Mouse (Mus musculus) stomach, embryonic 15.5 days (tissue): Measurements from ENCODE around the gene 6330409D20Rik. TPM values are rescaled to one million over a fixed set of nuclear protein-coding genes. Genes with fewer than 3 reads are reported as not detected.

Experiments used
- ATAC-seq: fragments of 200-750 bp; cut with Nextera tagmentation; 2 replicates; pipeline ENCODE4 v1.8.0; 2017; ENCODE audit warnings: low read depth, moderate number of reproducible peaks, moderate TSS enrichment; ENCODE audit not compliant: insufficient read depth, low FRiP score
- H3K27ac ChIP-seq: fragments of 300-500 bp; sonication (generic); 2 replicates; pipeline ENCODE4 v1.5.1; 2015; ENCODE audit warnings: mild to moderate bottlenecking, inconsistent platforms
- H3K27me3 ChIP-seq: fragments of 300-500 bp; sonication (generic); replicated peaks from 2 replicates; pipeline ENCODE4 v1.6.1; 2015; ENCODE audit warnings: inconsistent platforms
- H3K36me3 ChIP-seq: fragments of 300-500 bp; sonication (generic); 2 replicates; pipeline ENCODE4 v1.6.1; 2015; ENCODE audit warnings: inconsistent platforms
- H3K4me1 ChIP-seq: fragments of 300-500 bp; sonication (generic); 2 replicates; pipeline ENCODE4 v1.6.1; 2015; ENCODE audit warnings: inconsistent platforms
- H3K4me2 ChIP-seq: fragments of 300-500 bp; sonication (generic); 2 replicates; pipeline ENCODE4 v1.6.1; 2015; ENCODE audit warnings: mild to moderate bottlenecking, inconsistent platforms
- H3K4me3 ChIP-seq: fragments of 300-500 bp; sonication (generic); replicated peaks from 2 replicates; pipeline ENCODE4 v1.5.1; 2015; ENCODE audit warnings: inconsistent platforms
- H3K9ac ChIP-seq: fragments of 300-500 bp; sonication (generic); 2 replicates; pipeline ENCODE4 v1.6.1; 2015; ENCODE audit warnings: inconsistent platforms
- H3K9me3 ChIP-seq: fragments of 300-500 bp; sonication (generic); 2 replicates; pipeline ENCODE4 v1.6.1; 2016; ENCODE audit warnings: inconsistent platforms
- WGBS: fragments of 180-500 bp; shearing (Covaris S2); methylation state at CpG from one replicate; pipeline ENCODE4 v1.1.7; 2015; 5-methylcytosine and 5-hydroxymethylcytosine counted together
- polyA plus RNA-seq: library from polyadenylated mRNA; unstranded; fragments of >200 nt; fragmentation: Nextera tagmentation; extraction: Ambion mirVana; gene quantifications from 2 replicates; pipeline ENCODE4 v1.2.1, GENCODE M21; 2015

The 6330409D20Rik gene
- polyA plus RNA-seq, 1 experiment from 2014 or later: 0.45 TPM

DNA sequence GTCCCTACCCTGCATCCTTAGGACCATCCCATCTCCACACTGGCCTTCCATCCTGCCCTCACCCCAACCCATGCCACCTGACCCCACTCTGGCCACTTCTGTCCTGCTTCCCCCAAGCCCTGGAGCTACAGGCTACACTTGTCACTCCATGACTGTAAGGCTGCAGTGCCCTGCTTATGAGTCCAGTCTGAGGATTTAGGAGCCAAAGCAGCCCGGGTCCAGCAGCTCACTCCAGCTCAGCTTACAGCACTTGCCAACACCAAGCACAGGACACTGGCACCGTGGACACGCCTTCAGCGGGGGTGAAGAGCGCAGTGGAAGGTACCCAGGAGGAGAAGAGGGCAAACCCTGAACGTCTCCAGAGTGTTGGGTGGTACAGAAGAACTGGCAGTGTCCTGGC lies 33.8 kb downstream of the 6330409D20Rik start:
- H3K36me3 ChIP-seq: peaks cover 60% of the 10 kb centered on the region
- no peaks in the 10 kb centered on the region for H3K27me3 ChIP-seq
- no peak overlapping the region for H3K4me2 ChIP-seq
- H3K4me3 ChIP-seq: no peak overlapping the region
- no peak for ATAC-seq
- 89% methylated on average over 6 of the region's 6 CpGs for WGBS
- no peak overlapping the region for H3K9ac ChIP-seq
- H3K4me1 ChIP-seq: peaks cover 18% of the 10 kb centered on the region
- no peaks in the 10 kb centered on the region for H3K9me3 ChIP-seq
- no peak overlapping the region for H3K27ac ChIP-seq

DNA sequence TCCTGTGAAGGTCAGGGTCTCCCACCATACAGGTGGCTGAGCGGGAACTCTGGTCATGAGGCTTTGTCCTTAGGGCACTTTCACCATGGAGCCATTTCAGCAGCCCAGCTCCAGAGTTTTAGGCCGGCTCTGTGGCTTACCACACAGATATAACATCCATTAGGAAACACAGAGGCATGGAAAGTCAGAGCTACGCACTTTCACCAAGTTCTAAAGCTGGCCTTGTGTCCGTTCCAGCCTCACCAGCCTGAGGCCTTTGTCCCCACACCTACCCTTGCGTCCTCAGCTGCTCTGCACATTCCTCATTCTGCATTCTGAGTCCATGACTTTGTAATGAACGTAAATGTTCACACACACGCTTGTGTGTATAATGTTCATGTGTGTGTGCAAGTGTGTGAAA lies 35.8 kb downstream of the 6330409D20Rik start:
- H3K27me3 ChIP-seq: no peaks in the 10 kb centered on the region
- H3K9me3 ChIP-seq: no peaks in the 10 kb centered on the region
- H3K9ac ChIP-seq: no peak overlapping the region
- no peak overlapping the region for H3K4me2 ChIP-seq
- H3K27ac ChIP-seq: no peak overlapping the region
- WGBS: 86% methylated on average over 7 of the region's 7 CpGs
- ATAC-seq: no peak
- H3K36me3 ChIP-seq: peaks cover 50% of the 10 kb centered on the region
- H3K4me3 ChIP-seq: no peak overlapping the region
- 0 out of 2 replicates have a peak, but pooled peaks cover 4% of the 10 kb centered on the region for H3K4me1 ChIP-seq

GRCm38 (mm10) chr2:32704021-32704421 lies 36.8 kb downstream of the 6330409D20Rik start, which contains the start of gene Fpgs:
TSS of gene Fpgs (minus strand) at chr2:32704145.
- peaks cover 40% of the 10 kb centered on the region for H3K36me3 ChIP-seq
- no peak within 1 kb of the TSS for H3K4me3 ChIP-seq
- ATAC-seq: no peak
- 71% methylated on average over 2 of the region's 2 CpGs for WGBS
- no peak within 1 kb of the TSS for H3K9ac ChIP-seq
- 0 out of 2 replicates have a peak, but pooled peaks cover 4% of the 10 kb centered on the region for H3K4me1 ChIP-seq
- H3K27ac ChIP-seq: no peak within 1 kb of the TSS
- no peaks in the 10 kb centered on the region for H3K9me3 ChIP-seq
- H3K27me3 ChIP-seq: no peaks in the 10 kb centered on the region
- no peak within 1 kb of the TSS for H3K4me2 ChIP-seq

DNA sequence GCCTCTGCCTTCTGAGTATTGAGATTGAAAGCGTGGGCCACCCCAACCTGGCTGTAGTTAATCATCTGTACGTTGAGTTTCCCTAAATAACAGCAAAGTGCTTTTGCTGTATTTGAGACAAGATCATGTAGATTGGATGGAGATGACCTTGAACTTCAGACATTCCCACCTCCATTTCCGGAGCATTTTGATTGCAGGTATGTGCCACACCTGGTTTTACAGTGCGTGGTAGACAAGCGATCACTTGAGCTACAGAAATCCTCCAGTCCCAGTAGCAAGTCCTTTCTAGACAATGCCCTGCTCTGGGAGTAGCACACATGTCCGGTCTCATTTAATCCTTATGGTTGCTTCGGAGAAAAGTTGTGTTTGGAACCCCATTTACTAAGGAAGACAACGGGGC lies 37.8 kb downstream of the 6330409D20Rik start:
- no peak overlapping the region for H3K4me2 ChIP-seq

GRCm38 (mm10) chr2:32700966-32701743 lies 39.7 kb downstream of the 6330409D20Rik start:
- H3K27me3 ChIP-seq: no peaks in the 10 kb centered on the region

More for the DNA sequence above, 37.8 kb downstream of the 6330409D20Rik start:
- H3K9ac ChIP-seq: no peak overlapping the region
- no peaks in the 10 kb centered on the region for H3K27me3 ChIP-seq
- H3K27ac ChIP-seq: no peak overlapping the region
- no peak for ATAC-seq
- peaks cover 34% of the 10 kb centered on the region for H3K36me3 ChIP-seq
- 0 out of 2 replicates have a peak, but pooled peaks cover 4% of the 10 kb centered on the region for H3K4me1 ChIP-seq
- 88% methylated on average over 8 of the region's 8 CpGs for WGBS
- no peak overlapping the region for H3K4me3 ChIP-seq
- no peaks in the 10 kb centered on the region for H3K9me3 ChIP-seq

GRCm38 (mm10) chr2:32699680-32700079 lies 41.1 kb downstream of the 6330409D20Rik start:
- Histone ChIP-seq H3K36me3 (0 out of 2 replicates have a peak, but pooled peaks cover 9% of the 10 kb centered on the region), H3K4me1 (peaks cover 1% of the 10 kb centered on the region; the same call in 1 of the 2 replicates), H3K9ac (no peak overlapping the region), H3K27ac (no peak overlapping the region), H3K4me2 (no peak overlapping the region), H3K27me3 (no peaks in the 10 kb centered on the region), H3K9me3 (no peaks in the 10 kb centered on the region), H3K4me3 (no peak overlapping the region)
- 87% methylated on average over 6 of the region's 6 CpGs for WGBS
- no peak for ATAC-seq

More at GRCm38 (mm10) chr2:32700966-32701743, 39.7 kb downstream of the 6330409D20Rik start:
- Histone ChIP-seq H3K4me3 (no peak overlapping the region), H3K9me3 (no peaks in the 10 kb centered on the region), H3K9ac (no peak overlapping the region), H3K4me1 (no peaks in the 10 kb centered on the region), H3K27ac (no peak overlapping the region), H3K36me3 (peaks cover 18% of the 10 kb centered on the region), H3K4me2 (no peak overlapping the region)
- no peak for ATAC-seq
- WGBS: 82% methylated on average over 14 of the region's 14 CpGs

DNA sequence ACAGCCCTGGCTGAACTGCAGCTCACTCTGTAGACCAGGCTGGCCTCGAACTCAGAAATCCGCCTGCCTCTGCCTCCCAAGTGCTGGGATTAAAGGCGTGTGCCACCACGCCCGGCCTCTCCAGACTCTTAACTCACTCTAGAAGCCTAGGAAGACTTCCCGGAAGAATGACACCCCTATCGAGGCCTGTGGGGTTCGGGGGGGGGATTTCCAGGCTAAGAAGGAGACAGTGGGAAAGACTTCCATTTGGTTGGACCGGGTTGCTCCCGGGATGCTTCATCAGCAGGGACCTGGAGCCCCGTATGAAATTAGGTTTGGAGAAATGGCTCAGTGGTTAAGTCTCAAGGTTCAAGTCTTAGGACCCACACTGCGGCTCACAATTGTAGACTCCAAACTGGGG lies 46.1 kb downstream of the 6330409D20Rik start:
- H3K9ac ChIP-seq: no peak overlapping the region
- H3K4me2 ChIP-seq: peak overlapping the region; percentile 64
- peak overlapping the region; percentile 62; the same call in 1 of the 2 replicates for H3K4me3 ChIP-seq
- no peak for ATAC-seq
- 85% methylated on average over 12 of the region's 12 CpGs for WGBS
- H3K27ac ChIP-seq: peak overlapping the region; percentile 80
- no peaks in the 10 kb centered on the region for H3K36me3 ChIP-seq
- H3K9me3 ChIP-seq: no peaks in the 10 kb centered on the region
- peaks cover 26% of the 10 kb centered on the region for H3K4me1 ChIP-seq
- no peaks in the 10 kb centered on the region for H3K27me3 ChIP-seq

DNA sequence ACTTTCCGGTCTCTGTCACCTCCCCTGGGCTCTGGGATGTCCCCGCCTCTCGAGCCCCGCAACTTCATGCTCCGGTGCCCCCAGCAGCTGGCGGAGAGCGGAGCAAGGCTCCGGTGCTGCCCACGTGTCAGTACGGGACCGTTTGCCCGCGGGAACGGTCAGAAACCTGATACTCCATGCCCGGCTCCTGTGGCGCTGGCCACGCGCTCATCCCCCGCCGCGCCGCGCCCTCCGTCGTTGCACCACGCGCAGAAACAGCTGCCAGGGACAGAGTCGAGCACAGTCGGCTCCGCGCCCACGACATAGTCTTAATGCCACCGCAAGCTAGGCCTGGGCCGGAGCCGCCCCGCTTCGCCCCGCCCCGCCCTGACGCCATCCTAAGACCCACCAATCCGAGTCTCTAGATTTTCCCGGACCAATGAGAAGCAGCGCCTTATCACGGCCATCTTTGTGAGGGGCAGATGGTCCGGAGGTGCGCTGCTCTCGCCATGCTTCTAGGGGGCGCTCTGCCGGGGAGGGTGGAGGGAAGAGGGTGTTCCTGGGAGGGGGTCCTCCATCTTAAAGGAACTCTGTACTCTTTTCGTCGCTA lies 46.9 kb downstream of the 6330409D20Rik start:
- under 1% methylated on average over 51 of the region's 51 CpGs for WGBS
- H3K27me3 ChIP-seq: no peaks in the 10 kb centered on the region
- peak overlapping the region; percentile 64 for H3K4me2 ChIP-seq
- ATAC-seq: peak; percentile 96
- peak overlapping the region; percentile 53 for H3K9ac ChIP-seq
- H3K4me1 ChIP-seq: peaks cover 26% of the 10 kb centered on the region
- no peaks in the 10 kb centered on the region for H3K9me3 ChIP-seq
- H3K36me3 ChIP-seq: no peaks in the 10 kb centered on the region
- H3K27ac ChIP-seq: peak overlapping the region; percentile 80
- H3K4me3 ChIP-seq: peak overlapping the region; percentile 62

DNA sequence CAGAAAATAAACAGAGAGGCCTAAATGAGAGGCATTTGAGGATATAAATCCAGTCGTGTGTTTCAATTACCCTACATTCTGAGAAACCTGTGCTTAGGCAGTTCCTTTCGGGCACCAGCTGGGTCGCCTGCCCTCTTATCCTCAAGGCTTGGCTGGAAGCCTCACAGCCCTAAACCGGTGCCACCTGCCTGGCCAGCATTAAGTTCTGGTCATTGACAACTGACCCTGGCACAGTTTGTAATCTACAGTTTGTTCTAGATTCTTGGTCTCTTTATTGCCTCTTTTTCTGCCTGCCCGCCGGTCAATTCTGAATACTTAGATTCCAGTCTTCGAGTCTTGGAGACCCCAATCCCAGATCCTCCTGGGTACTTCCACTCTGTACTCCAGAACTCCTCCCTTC lies 47.5 kb downstream of the 6330409D20Rik start:
- no peak for ATAC-seq
- Histone ChIP-seq H3K4me3 (peak overlapping the region; percentile 62), H3K36me3 (no peaks in the 10 kb centered on the region), H3K4me2 (peak overlapping the region; percentile 64), H3K27me3 (no peaks in the 10 kb centered on the region), H3K9ac (peak overlapping the region; percentile 53; the same call in 1 of the 2 replicates), H3K4me1 (peaks cover 26% of the 10 kb centered on the region), H3K9me3 (no peaks in the 10 kb centered on the region), H3K27ac (peak overlapping the region; percentile 74; the same call in 1 of the 2 replicates)
- 11% methylated on average over 7 of the region's 7 CpGs for WGBS

DNA sequence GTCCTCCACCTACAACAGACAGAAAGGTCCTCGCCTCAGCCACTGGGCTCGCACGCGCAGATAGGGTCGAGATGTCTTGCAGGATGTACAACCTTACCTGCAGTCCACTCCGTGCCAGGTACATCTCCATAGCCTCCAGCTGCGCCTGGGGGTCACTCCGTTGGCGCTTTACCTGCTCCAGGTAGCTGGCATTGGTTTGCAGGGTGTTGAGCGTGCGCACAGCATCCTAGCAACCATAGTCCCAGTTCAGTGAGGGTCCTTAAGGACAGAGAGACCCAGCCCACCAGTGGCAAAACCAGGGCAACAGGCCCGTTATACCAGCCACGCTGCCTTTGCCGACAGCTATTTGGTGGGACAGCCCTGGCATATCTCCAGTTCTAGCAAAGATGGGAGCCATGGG lies 48.3 kb downstream of the 6330409D20Rik start:
- Histone ChIP-seq H3K36me3 (peaks cover 4% of the 10 kb centered on the region; the same call in 1 of the 2 replicates), H3K4me2 (peak overlapping the region; percentile 64), H3K4me3 (peak overlapping the region; percentile 62), H3K27me3 (no peaks in the 10 kb centered on the region), H3K4me1 (peaks cover 26% of the 10 kb centered on the region), H3K9me3 (no peaks in the 10 kb centered on the region), H3K9ac (no peak overlapping the region), H3K27ac (no peak overlapping the region)
- WGBS: 91% methylated on average over 14 of the region's 14 CpGs
- no peak for ATAC-seq

GRCm38 (mm10) chr2:32691041-32691440 lies 49.8 kb downstream of the 6330409D20Rik start:
- Histone ChIP-seq H3K9ac (no peak overlapping the region), H3K27ac (no peak overlapping the region), H3K36me3 (peaks cover 13% of the 10 kb centered on the region; the same call in 1 of the 2 replicates), H3K4me2 (no peak overlapping the region), H3K4me3 (no peak overlapping the region), H3K4me1 (peaks cover 26% of the 10 kb centered on the region), H3K9me3 (no peaks in the 10 kb centered on the region), H3K27me3 (no peaks in the 10 kb centered on the region)
- no peak for ATAC-seq
- 71% methylated on average over 11 of the region's 11 CpGs for WGBS

- no peak overlapping the region for H3K27ac ChIP-seq
- peaks cover 24% of the 10 kb centered on the region for H3K4me1 ChIP-seq
- H3K27me3 ChIP-seq: no peaks in the 10 kb centered on the region
- H3K36me3 ChIP-seq: peaks cover 29% of the 10 kb centered on the region
- ATAC-seq: no peak
- 17% methylated on average over 5 of the region's 5 CpGs for WGBS
- no peaks in the 10 kb centered on the region for H3K9me3 ChIP-seq
- no peak overlapping the region for H3K9ac ChIP-seq
- H3K4me2 ChIP-seq: no peak overlapping the region
- no peak overlapping the region for H3K4me3 ChIP-seq
These were observed 51.4 kb downstream of the 6330409D20Rik start for GRCm38 (mm10) chr2:32689420-32689819.
